Mouse (Mus musculus) heart, adult 2 months (tissue): Measurements from ENCODE around the gene Drd1.

ENCODE experiments used
- CTCF ChIP-seq: fragments of 200-600 bp; IDR thresholded peaks from 2 replicates; pipeline ENCODE4 v1.8.1; 2022; ENCODE audit warnings: antibody characterized with exemption, mild to moderate bottlenecking, moderate library complexity
- EP300 ChIP-seq: fragments of 200-500 bp; IDR thresholded peaks from 2 replicates; pipeline ENCODE4 v1.6.1; 2011; ENCODE audit warnings: low read depth, low read length, control low read depth; ENCODE audit not compliant: insufficient read depth
- POLR2A ChIP-seq: fragments of 200-500 bp; IDR thresholded peaks from 2 replicates; pipeline ENCODE4 v1.6.1; 2011; ENCODE audit warnings: mild to moderate bottlenecking, low read depth, low read length, control low read depth; ENCODE audit not compliant: insufficient read depth

DNA sequence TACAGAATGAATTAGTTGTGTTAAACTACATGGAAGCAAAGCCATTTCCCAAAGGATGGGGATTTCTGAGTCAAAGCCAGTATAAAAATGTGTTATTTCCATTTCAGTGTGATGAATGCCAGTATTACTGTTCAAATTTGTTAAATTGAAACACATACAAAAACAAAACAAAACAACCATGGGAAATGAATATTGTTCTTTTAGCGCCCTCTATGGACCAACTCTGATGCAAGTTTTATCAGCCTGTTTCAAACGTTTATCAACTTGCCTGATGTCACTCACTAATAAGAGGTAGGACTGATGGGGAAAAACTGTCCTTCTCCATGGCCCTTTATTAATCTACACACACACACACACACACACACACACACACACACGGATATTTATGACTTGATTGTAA is 7.8 kb upstream of the Drd1 start:
- no peak for TF ChIP-seq POLR2A
- TF ChIP-seq CTCF = peak; percentile 76
- no peak for TF ChIP-seq EP300
